Mouse (Mus musculus): ENCODE results near the gene Mllt11.

The Mllt11 gene

GRCm38 (mm10) chr3:95231298-95232221, at the start of gene Mllt11:
Gene Mllt11 (minus strand): TSS chr3:95232171.
- no peak for ATAC-seq (ENCODE audit: low TSS enrichment)

GRCm38 (mm10) chr3:95281216-95282126, 49.5 kb upstream of the Mllt11 start, which contains the start of the genes Mindy1 and Prune1:
Gene Mindy1 (plus strand): TSS chr3:95281345.
Gene Prune1 (minus strand): TSS chr3:95282076.
- peak; percentile 87 for ATAC-seq (ENCODE audit: low TSS enrichment)

GRCm38 (mm10) chr3:95280747-95281146, 48.8 kb upstream of the Mllt11 start:
- no peak for ATAC-seq (ENCODE audit: low TSS enrichment)

- no peak for ATAC-seq (ENCODE audit: low TSS enrichment)
Measured at GRCm38 (mm10) chr3:95277149-95277551, 45.2 kb upstream of the Mllt11 start.

GRCm38 (mm10) chr3:95276428-95276934, 44.5 kb upstream of the Mllt11 start:
- ATAC-seq (ENCODE audit: low TSS enrichment), result no peak

GRCm38 (mm10) chr3:95275161-95275560, 43.2 kb upstream of the Mllt11 start:
- no peak for ATAC-seq (ENCODE audit: low TSS enrichment)

- no peak for ATAC-seq (ENCODE audit: low TSS enrichment)
Measured at GRCm38 (mm10) chr3:95274453-95274852, 42.5 kb upstream of the Mllt11 start.

GRCm38 (mm10) chr3:95273471-95273870, 41.5 kb upstream of the Mllt11 start:
- ATAC-seq (ENCODE audit: low TSS enrichment), result no peak

- no peak for ATAC-seq (ENCODE audit: low TSS enrichment)
Measured at GRCm38 (mm10) chr3:95270766-95271364, 38.9 kb upstream of the Mllt11 start.

- ATAC-seq (ENCODE audit: low TSS enrichment), result peak; percentile 93
Measured at GRCm38 (mm10) chr3:95269789-95270188, 37.8 kb upstream of the Mllt11 start.

- no peak for ATAC-seq (ENCODE audit: low TSS enrichment)
Measured at GRCm38 (mm10) chr3:95267855-95268254, 35.9 kb upstream of the Mllt11 start.

- no peak for ATAC-seq (ENCODE audit: low TSS enrichment)
Measured at GRCm38 (mm10) chr3:95266052-95266451, 34.1 kb upstream of the Mllt11 start.

GRCm38 (mm10) chr3:95264724-95265123, 32.8 kb upstream of the Mllt11 start:
- peak; percentile 70 for ATAC-seq (ENCODE audit: low TSS enrichment)

GRCm38 (mm10) chr3:95263089-95263739, 31.2 kb upstream of the Mllt11 start:
- peak; percentile 42; the same call in 1 of the 2 replicates for ATAC-seq (ENCODE audit: low TSS enrichment)

GRCm38 (mm10) chr3:95261975-95262374, 30.0 kb upstream of the Mllt11 start:
- ATAC-seq (ENCODE audit: low TSS enrichment), result no peak

GRCm38 (mm10) chr3:95256931-95257330, 25.0 kb upstream of the Mllt11 start:
- ATAC-seq (ENCODE audit: low TSS enrichment), result no peak

- no peak for ATAC-seq (ENCODE audit: low TSS enrichment)
Measured at GRCm38 (mm10) chr3:95250783-95251424, 18.9 kb upstream of the Mllt11 start, which contains the start of gene Bnipl. Gene Bnipl (minus strand): TSS chr3:95251193.

- ATAC-seq (ENCODE audit: low TSS enrichment), result no peak
Measured at GRCm38 (mm10) chr3:95250361-95250760, 18.4 kb upstream of the Mllt11 start.

- no peak for ATAC-seq (ENCODE audit: low TSS enrichment)
Measured at GRCm38 (mm10) chr3:95247660-95248336, 15.8 kb upstream of the Mllt11 start.
